Mouse (Mus musculus): Measurements from ENCODE around the gene Fbxl16. TPM values are rescaled to one million over a fixed set of nuclear protein-coding genes. Genes with fewer than 3 reads are reported as not detected.

Gene Fbxl16
- polyA plus RNA-seq, 1 experiment from 2014 or later = 1.3 TPM

GRCm38 (mm10) chr17:25865288-25865687 lies 56.4 kb downstream of the Fbxl16 start:
- no peaks in the 10 kb centered on the region for H3K9me3 ChIP-seq (ENCODE audit: control insufficient read depth, low read length)
- no peak overlapping the region for H3K4me3 ChIP-seq (ENCODE audit: low read depth, low read length)
- 69% methylated on average over 11 of the region's 11 CpGs for WGBS
- H3K36me3 ChIP-seq (ENCODE audit: control insufficient read depth, insufficient read depth, low read length) = no peaks in the 10 kb centered on the region
- H3K4me2 ChIP-seq (replicated peaks; ENCODE audit: low read depth) = peak overlapping the region; percentile 31; the same call in 1 of the 2 replicates
- no peaks in the 10 kb centered on the region for H3K27me3 ChIP-seq (ENCODE audit: control insufficient read depth, insufficient read depth, low read length)
- H3K4me1 ChIP-seq (replicated peaks; ENCODE audit: control insufficient read depth, insufficient read depth) = peaks cover 15% of the 10 kb centered on the region
- TF ChIP-seq CTCF (IDR thresholded peaks at IDR 0.05; ENCODE audit: low read depth) = no peak
- TF ChIP-seq EP300 (optimal IDR thresholded peaks at IDR 0.05) = no peak
- H3K9ac ChIP-seq (ENCODE audit: low read length) = peak overlapping the region; percentile 35; the same call in 1 of the 2 replicates
- DNase-seq (ENCODE audit: low spot score) (peak; percentile 85), ATAC-seq (ENCODE audit: low FRiP score, low TSS enrichment) (peak; percentile 79)
- peak overlapping the region; percentile 73 for H3K27ac ChIP-seq (replicated peaks)

GRCm38 (mm10) chr17:25866172-25866571 lies 57.3 kb downstream of the Fbxl16 start:
- H3K27me3 ChIP-seq (ENCODE audit: control insufficient read depth, insufficient read depth, low read length) = no peaks in the 10 kb centered on the region
- TF ChIP-seq EP300 (optimal IDR thresholded peaks at IDR 0.05) = no peak
- no peak for TF ChIP-seq CTCF (IDR thresholded peaks at IDR 0.05; ENCODE audit: low read depth)
- DNase-seq (ENCODE audit: low spot score) (peak; percentile 65), ATAC-seq (ENCODE audit: low FRiP score, low TSS enrichment) (peak; percentile 38; the same call in 1 of the 2 replicates)
- peaks cover 10% of the 10 kb centered on the region; the same call in 1 of the 2 replicates for H3K4me1 ChIP-seq (replicated peaks; ENCODE audit: control insufficient read depth, insufficient read depth)
- no peak overlapping the region for H3K4me3 ChIP-seq (ENCODE audit: low read depth, low read length)
- WGBS = 88% methylated on average over 3 of the region's 3 CpGs
- H3K27ac ChIP-seq (replicated peaks) = peak overlapping the region; percentile 73; the same call in 1 of the 2 replicates
- no peaks in the 10 kb centered on the region for H3K36me3 ChIP-seq (ENCODE audit: control insufficient read depth, insufficient read depth, low read length)
- no peak overlapping the region; the same call in 1 of the 2 replicates for H3K9ac ChIP-seq (ENCODE audit: low read length)
- no peaks in the 10 kb centered on the region for H3K9me3 ChIP-seq (ENCODE audit: control insufficient read depth, low read length)
- H3K4me2 ChIP-seq (replicated peaks; ENCODE audit: low read depth) = no peak overlapping the region

GRCm38 (mm10) chr17:25867509-25867835 lies 58.6 kb downstream of the Fbxl16 start:
- DNase-seq (ENCODE audit: low spot score) (no peak), ATAC-seq (ENCODE audit: low FRiP score, low TSS enrichment) (no peak)
- no peaks in the 10 kb centered on the region for H3K27me3 ChIP-seq (ENCODE audit: control insufficient read depth, insufficient read depth, low read length)
- peak overlapping the region; percentile 74 for H3K4me3 ChIP-seq (ENCODE audit: low read depth, low read length)
- H3K4me1 ChIP-seq (replicated peaks; ENCODE audit: control insufficient read depth, insufficient read depth) = peaks cover 8% of the 10 kb centered on the region; the same call in 1 of the 2 replicates
- 19% methylated on average over 7 of the region's 7 CpGs for WGBS
- H3K9me3 ChIP-seq (ENCODE audit: control insufficient read depth, low read length) = no peaks in the 10 kb centered on the region
- H3K9ac ChIP-seq (ENCODE audit: low read length) = peak overlapping the region; percentile 76
- TF ChIP-seq EP300 (optimal IDR thresholded peaks at IDR 0.05) (no peak), CTCF (IDR thresholded peaks at IDR 0.05; ENCODE audit: low read depth) (no peak)
- H3K27ac ChIP-seq (replicated peaks) = peak overlapping the region; percentile 86
- peak overlapping the region; percentile 100 for H3K4me2 ChIP-seq (replicated peaks; ENCODE audit: low read depth)
- H3K36me3 ChIP-seq (ENCODE audit: control insufficient read depth, insufficient read depth, low read length) = no peaks in the 10 kb centered on the region

GRCm38 (mm10) chr17:25867836-25868600 lies 59.1 kb downstream of the Fbxl16 start:
- Histone ChIP-seq H3K4me3 (ENCODE audit: low read depth, low read length) (peak overlapping the region; percentile 74), H3K27ac (replicated peaks) (peak overlapping the region; percentile 86), H3K36me3 (ENCODE audit: control insufficient read depth, insufficient read depth, low read length) (no peaks in the 10 kb centered on the region), H3K4me1 (replicated peaks; ENCODE audit: control insufficient read depth, insufficient read depth) (peaks cover 8% of the 10 kb centered on the region; the same call in 1 of the 2 replicates), H3K9me3 (ENCODE audit: control insufficient read depth, low read length) (no peaks in the 10 kb centered on the region), H3K27me3 (ENCODE audit: control insufficient read depth, insufficient read depth, low read length) (no peaks in the 10 kb centered on the region), H3K9ac (ENCODE audit: low read length) (peak overlapping the region; percentile 76), H3K4me2 (replicated peaks; ENCODE audit: low read depth) (peak overlapping the region; percentile 100)
- TF ChIP-seq CTCF (IDR thresholded peaks at IDR 0.05; ENCODE audit: low read depth) (no peak), EP300 (optimal IDR thresholded peaks at IDR 0.05) (no peak)
- DNase-seq (ENCODE audit: low spot score) (peak; percentile 52), ATAC-seq (ENCODE audit: low FRiP score, low TSS enrichment) (peak; percentile 22)
- 1% methylated on average over 42 of the region's 42 CpGs for WGBS

GRCm38 (mm10) chr17:25868601-25869191 lies 59.8 kb downstream of the Fbxl16 start, which contains the start of gene Mcrip2:
Gene Mcrip2, minus strand, starts transcription at chr17:25868764.
- peak within 1 kb of the TSS; percentile 86 for H3K27ac ChIP-seq (replicated peaks)
- TF ChIP-seq EP300 (optimal IDR thresholded peaks at IDR 0.05) = no peak
- peak; percentile 42 for TF ChIP-seq CTCF (IDR thresholded peaks at IDR 0.05; ENCODE audit: low read depth)

More at GRCm38 (mm10) chr17:25868601-25869191, 59.8 kb downstream of the Fbxl16 start, which contains the start of gene Mcrip2:
- Histone ChIP-seq H3K4me3 (ENCODE audit: low read depth, low read length) (peak within 1 kb of the TSS; percentile 74), H3K36me3 (ENCODE audit: control insufficient read depth, insufficient read depth, low read length) (no peaks in the 10 kb centered on the region), H3K9me3 (ENCODE audit: control insufficient read depth, low read length) (no peaks in the 10 kb centered on the region), H3K27me3 (ENCODE audit: control insufficient read depth, insufficient read depth, low read length) (no peaks in the 10 kb centered on the region), H3K4me2 (replicated peaks; ENCODE audit: low read depth) (peak within 1 kb of the TSS; percentile 100), H3K9ac (ENCODE audit: low read length) (peak within 1 kb of the TSS; percentile 76), H3K4me1 (replicated peaks; ENCODE audit: control insufficient read depth, insufficient read depth) (peaks cover 8% of the 10 kb centered on the region; the same call in 1 of the 2 replicates)
- DNase-seq (ENCODE audit: low spot score) (peak; percentile 86), ATAC-seq (ENCODE audit: low FRiP score, low TSS enrichment) (peak; percentile 61)
- 0% methylated on average over 24 of the region's 24 CpGs for WGBS

Data from stomach, postnatal 0 days (tissue).